8 mouse cellular contexts compared by ENCODE assay signal in the genomic region with DNA sequence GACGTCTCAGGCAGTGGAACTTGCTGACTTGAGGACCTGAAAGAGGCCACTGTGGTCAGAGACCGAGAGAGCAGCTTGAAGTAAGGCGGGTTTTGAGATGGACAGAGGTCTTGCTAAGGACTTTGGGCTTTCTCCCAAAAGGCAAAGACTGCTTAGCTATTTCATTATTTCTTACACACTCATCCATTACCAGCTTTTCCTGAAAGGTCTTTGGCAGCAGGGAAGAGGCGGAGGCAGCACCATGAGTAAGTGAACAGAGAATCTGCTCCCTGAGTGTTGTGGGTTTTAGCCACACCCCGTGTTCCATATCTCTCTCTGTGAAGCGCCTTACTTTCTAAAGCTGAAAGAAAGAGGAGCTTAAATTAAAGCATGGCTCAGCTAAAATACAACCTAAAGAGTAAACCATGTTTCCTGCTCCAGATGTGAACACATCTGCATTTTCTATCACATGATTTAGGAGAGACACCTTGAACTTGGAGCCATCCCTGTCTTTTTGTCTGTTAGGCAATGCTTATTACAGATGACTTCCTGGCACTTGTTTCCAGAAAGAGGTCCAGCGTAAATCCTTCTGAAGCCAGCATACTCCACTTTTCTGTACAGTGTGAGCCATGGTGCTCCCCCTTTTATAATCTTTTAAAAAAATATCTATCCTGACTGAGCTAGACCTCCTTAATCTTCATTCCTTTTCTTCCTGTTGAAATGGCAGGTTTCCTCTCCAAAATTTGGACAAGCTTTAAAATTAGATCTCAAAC.
DNase-seq lines count a peak whose midpoint lies in the region; ATAC-seq and TF ChIP-seq lines count a peak whose summit lies in the region.
"Had no signal": no experiment of that assay in that cellular context is flagged by ENCODE, and none has a peak within 500 bp of the region (broad histone marks: within the 10 kb centered on the region; RNA-seq: fewer than 3 reads in every experiment).

No protein-coding gene starts in this region.

- no peak for DNase-seq in hindbrain, postnatal 0 days (ENCODE audit: low spot score)
- peak; percentile 93 for DNase-seq in NIH3T3 (ENCODE audit: low read depth)
- no peak for DNase-seq in cerebellum, adult 9-10 months
- DNase-seq in left cerebral cortex, postnatal 14 days (ENCODE audit: low spot score in 2 of 2) = no peak

- peak; percentile 48; the same call in 1 of the 2 replicates for ATAC-seq in hindbrain, postnatal 0 days
- no peak for ATAC-seq in hindbrain, embryonic 12.5 days (ENCODE audit: low FRiP score)
- no peak for ATAC-seq in embryonic facial prominence, embryonic 15.5 days (ENCODE audit: insufficient number of reproducible peaks, low FRiP score, low TSS enrichment, low read depth)
- ATAC-seq in megakaryocyte progenitor cell, adult 5-6 weeks (replicated peaks; ENCODE audit: poor library complexity) = peak; percentile 45; the same call in 1 of the 2 replicates

- H3K27me3 ChIP-seq in hindbrain, postnatal 0 days (ENCODE audit: insufficient read depth, low read length) = no peaks in the 10 kb centered on the region
- no peaks in the 10 kb centered on the region for H3K27me3 ChIP-seq in hindbrain, embryonic 12.5 days
- no peaks in the 10 kb centered on the region for H3K27me3 ChIP-seq in embryonic facial prominence, embryonic 15.5 days

- H3K27ac ChIP-seq in hindbrain, postnatal 0 days = peak overlapping the region; percentile 54
- H3K27ac ChIP-seq in hindbrain, embryonic 12.5 days = no peak overlapping the region
- 0 out of 2 replicates have a peak overlapping the region, but pooled peaks have one; percentile 35 for H3K27ac ChIP-seq in embryonic facial prominence, embryonic 15.5 days (replicated peaks)

- no peaks in the 10 kb centered on the region for H3K36me3 ChIP-seq in hindbrain, postnatal 0 days (ENCODE audit: insufficient read depth, low read length)
- no peaks in the 10 kb centered on the region for H3K36me3 ChIP-seq in hindbrain, embryonic 12.5 days
- H3K36me3 ChIP-seq in embryonic facial prominence, embryonic 15.5 days = no peaks in the 10 kb centered on the region

- no peak for TF ChIP-seq CTCF in hindbrain, postnatal 0 days (IDR thresholded peaks at IDR 0.05; ENCODE audit: low read depth)

- H3K4me1 ChIP-seq in hindbrain, postnatal 0 days (ENCODE audit: insufficient read depth, low read length) = peaks cover 10% of the 10 kb centered on the region
- H3K4me1 ChIP-seq in hindbrain, embryonic 12.5 days = 0 out of 2 replicates have a peak, but pooled peaks cover 2% of the 10 kb centered on the region
- peaks cover 22% of the 10 kb centered on the region; the same call in 1 of the 2 replicates for H3K4me1 ChIP-seq in embryonic facial prominence, embryonic 15.5 days

- 58% methylated on average over 7 of the region's 7 CpGs for WGBS in hindbrain, postnatal 0 days
- WGBS in hindbrain, embryonic 12.5 days = 86% methylated on average over 7 of the region's 7 CpGs
- 56% methylated on average over 7 of the region's 7 CpGs for WGBS in embryonic facial prominence, embryonic 15.5 days

- H3K4me2 ChIP-seq in hindbrain, postnatal 0 days (ENCODE audit: low read depth, low read length) = no peak overlapping the region
- no peak overlapping the region for H3K4me2 ChIP-seq in hindbrain, embryonic 12.5 days (replicated peaks)
- no peak overlapping the region for H3K4me2 ChIP-seq in embryonic facial prominence, embryonic 15.5 days (replicated peaks)

- H3K9ac ChIP-seq in hindbrain, postnatal 0 days (replicated peaks; ENCODE audit: low read length) = no peak overlapping the region
- H3K9ac ChIP-seq in hindbrain, embryonic 12.5 days = no peak overlapping the region
- H3K9ac ChIP-seq in embryonic facial prominence, embryonic 15.5 days = no peak overlapping the region

- intact Hi-C loops in left cerebral cortex, postnatal 14 days (cut with DNase I) = loop anchor here (10.0 kb wide), 1 partner anchor 929 kb away; a partner anchor contains a TSS

- no peaks in the 10 kb centered on the region for H3K9me3 ChIP-seq in hindbrain, postnatal 0 days (ENCODE audit: low read length)
- H3K9me3 ChIP-seq in hindbrain, embryonic 12.5 days (replicated peaks) = no peaks in the 10 kb centered on the region
- H3K9me3 ChIP-seq in embryonic facial prominence, embryonic 15.5 days (replicated peaks) = no peaks in the 10 kb centered on the region

- H3K4me3 ChIP-seq in hindbrain, postnatal 0 days (ENCODE audit: low read length) = no peak overlapping the region
- H3K4me3 ChIP-seq in hindbrain, embryonic 12.5 days = no peak overlapping the region
- no peak overlapping the region for H3K4me3 ChIP-seq in embryonic facial prominence, embryonic 15.5 days (replicated peaks)
- H3K4me3 ChIP-seq: erythroblast, embryonic 14.5 days had no signal

Comparison
In these comparisons a context has a peak if more than half of its experiments do, and no peak if none do; other contexts are left out.
1. ATAC-seq: peak in hindbrain, postnatal 0 days (single experiment) and megakaryocyte progenitor cell, adult 5-6 weeks (single experiment); none in hindbrain, embryonic 12.5 days (single experiment) and embryonic facial prominence, embryonic 15.5 days (single experiment).